In the genomic region with DNA sequence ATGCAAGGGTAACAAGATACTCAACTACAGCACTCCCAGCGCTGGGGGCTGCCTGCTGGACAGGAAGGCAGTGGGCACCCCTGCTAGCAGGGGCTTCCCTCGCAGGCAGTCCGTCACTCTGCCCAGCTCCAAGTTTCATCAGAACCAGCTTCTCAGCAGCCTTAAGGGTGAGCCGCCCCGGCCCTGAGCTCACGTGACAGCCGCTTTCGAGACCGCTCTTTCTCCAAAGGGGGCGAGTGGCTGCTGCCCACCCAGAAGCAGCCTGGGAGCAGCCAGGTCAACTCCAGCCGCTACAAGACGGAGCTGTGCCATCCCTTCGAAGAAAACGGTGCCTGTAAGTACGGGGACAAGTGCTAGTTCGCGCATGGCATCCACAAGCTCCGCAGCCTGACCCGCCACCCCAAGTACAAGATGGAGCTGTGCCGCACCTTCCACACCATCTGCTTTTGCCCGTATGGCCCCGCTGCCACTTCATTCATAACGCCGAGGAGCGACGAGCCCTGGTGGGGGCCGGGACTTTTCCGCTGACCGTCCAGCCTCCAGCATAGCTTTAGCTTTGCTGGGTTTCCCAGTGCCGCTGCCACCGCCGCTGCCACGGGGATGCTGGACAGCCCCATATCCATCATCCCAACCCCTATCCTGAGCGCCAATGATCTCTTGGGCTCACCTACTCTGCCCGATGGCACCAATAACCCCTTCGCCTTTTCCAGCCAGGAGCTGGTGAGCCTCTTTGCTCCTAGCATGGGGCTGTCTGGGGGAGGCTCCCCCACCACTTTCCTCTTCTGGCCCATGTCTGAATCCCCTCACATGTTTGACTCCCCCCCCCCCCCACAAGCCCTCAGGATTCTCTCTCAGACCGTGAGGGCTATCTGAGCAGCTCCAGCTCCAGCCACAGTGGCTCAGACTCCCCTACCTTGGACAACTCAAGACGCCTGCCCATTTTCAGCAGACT, we compare ENCODE assay signal across 8 mouse cellular contexts. TPM values are rescaled to one million over a fixed set of nuclear protein-coding genes. Genes with fewer than 3 reads are reported as not detected.
DNase-seq lines count a peak whose midpoint lies in the region; ATAC-seq lines count a peak whose summit lies in the region.

No protein-coding gene starts in this region.

- ATAC-seq in forebrain, embryonic 16.5 days: peak; percentile 62
- ATAC-seq in intestine, embryonic 15.5 days: peak; percentile 72
- peak; percentile 27 for ATAC-seq in megakaryocyte progenitor cell, adult 5-6 weeks (replicated peaks; ENCODE audit: poor library complexity)
- peak; percentile 75 for ATAC-seq in stomach, embryonic 16.5 days (ENCODE audit: insufficient read depth, low FRiP score)

- H3K4me1 ChIP-seq in forebrain, embryonic 16.5 days (replicated peaks; ENCODE audit: control insufficient read depth, insufficient read depth, low read length): no peaks in the 10 kb centered on the region
- no peaks in the 10 kb centered on the region for H3K4me1 ChIP-seq in intestine, embryonic 15.5 days (replicated peaks)
- H3K4me1 ChIP-seq in stomach, embryonic 16.5 days (ENCODE audit: control insufficient read depth, insufficient read depth, low read length): no peaks in the 10 kb centered on the region

- H3K9ac ChIP-seq in forebrain, embryonic 16.5 days (replicated peaks; ENCODE audit: low read depth, low read length): peak overlapping the region; percentile 48
- peak overlapping the region; percentile 30 for H3K9ac ChIP-seq in intestine, embryonic 15.5 days
- H3K9ac ChIP-seq in stomach, embryonic 16.5 days (ENCODE audit: low read length): peak overlapping the region; percentile 54

- 25% methylated on average over 37 of the region's 38 CpGs for WGBS in forebrain, embryonic 16.5 days
- 25% methylated on average over 38 of the region's 38 CpGs for WGBS in intestine, embryonic 15.5 days
- 17% methylated on average over 38 of the region's 38 CpGs for WGBS in stomach, embryonic 16.5 days

- H3K27ac ChIP-seq in forebrain, embryonic 16.5 days (ENCODE audit: low read length): no peak overlapping the region
- 0 out of 2 replicates have a peak overlapping the region, but pooled peaks have one; percentile 27 for H3K27ac ChIP-seq in intestine, embryonic 15.5 days
- peak overlapping the region; percentile 42 for H3K27ac ChIP-seq in stomach, embryonic 16.5 days (ENCODE audit: low read length)

- no peaks in the 10 kb centered on the region for H3K27me3 ChIP-seq in forebrain, embryonic 16.5 days (replicated peaks; ENCODE audit: control insufficient read depth, insufficient read depth, low read length)
- no peaks in the 10 kb centered on the region for H3K27me3 ChIP-seq in intestine, embryonic 15.5 days (replicated peaks)
- H3K27me3 ChIP-seq in stomach, embryonic 16.5 days (ENCODE audit: control insufficient read depth, insufficient read depth, low read length): no peaks in the 10 kb centered on the region

- peak overlapping the region; percentile 47 for H3K4me3 ChIP-seq in forebrain, embryonic 16.5 days (replicated peaks; ENCODE audit: low read length)
- H3K4me3 ChIP-seq in intestine, embryonic 15.5 days (replicated peaks): peak overlapping the region; percentile 42
- peak overlapping the region; percentile 50 for H3K4me3 ChIP-seq in stomach, embryonic 16.5 days (replicated peaks; ENCODE audit: low read length)

- H3K36me3 ChIP-seq in forebrain, embryonic 16.5 days (ENCODE audit: control insufficient read depth, insufficient read depth): no peaks in the 10 kb centered on the region
- no peaks in the 10 kb centered on the region for H3K36me3 ChIP-seq in intestine, embryonic 15.5 days
- H3K36me3 ChIP-seq in stomach, embryonic 16.5 days (ENCODE audit: control insufficient read depth, insufficient read depth, low read length): no peaks in the 10 kb centered on the region

- 0 out of 2 replicates have a peak, but pooled peaks cover 2% of the 10 kb centered on the region for H3K9me3 ChIP-seq in forebrain, embryonic 16.5 days (ENCODE audit: control insufficient read depth, low read length)
- H3K9me3 ChIP-seq in intestine, embryonic 15.5 days: no peaks in the 10 kb centered on the region
- no peaks in the 10 kb centered on the region for H3K9me3 ChIP-seq in stomach, embryonic 16.5 days (replicated peaks; ENCODE audit: control insufficient read depth, low read length)

- H3K4me2 ChIP-seq in forebrain, embryonic 16.5 days (ENCODE audit: low read length): peak overlapping the region; percentile 67
- peak overlapping the region; percentile 80 for H3K4me2 ChIP-seq in intestine, embryonic 15.5 days (replicated peaks)
- peak overlapping the region; percentile 65 for H3K4me2 ChIP-seq in stomach, embryonic 16.5 days (ENCODE audit: low read depth, low read length)

- peak; percentile 87 for DNase-seq in heart, adult 11 months
- no peak for DNase-seq in heart, adult 8-10 months (ENCODE audit: low spot score)
- peak; percentile 4 for DNase-seq in cerebellum, adult 11 months
- no peak for DNase-seq in right cerebral cortex, postnatal 14 days

RNA-seq across cellular contexts. Expression of gene Zbtb33, which starts 8.7 kb away (rescaled TPM):
- total RNA-seq in heart, adult 8-10 months (2022): 10 to 100 TPM in 2 of 4 experiments, 1 to 10 TPM in 2; 8.6 to 10.7 (median 10.1) TPM
- polyA plus RNA-seq in forebrain, embryonic 16.5 days (2015; fragmentation: Nextera tagmentation; extraction: Ambion mirVana): 4.6 and 6.1 TPM in 2 replicates
- 3.6 and 3.8 TPM in 2 replicates for polyA plus RNA-seq in intestine, embryonic 15.5 days (2015; fragmentation: Nextera tagmentation; extraction: Ambion mirVana)
- 27.1 and 31.2 TPM in 2 replicates for total RNA-seq in megakaryocyte progenitor cell, adult 5-6 weeks (2015)
- 17.4 and 21.7 TPM in 2 replicates for total RNA-seq in megakaryocyte progenitor cell, adult 5-6 weeks (2017)
- 2.8 and 2.9 TPM in 2 replicates for polyA plus RNA-seq in stomach, embryonic 16.5 days (2015; fragmentation: Nextera tagmentation; extraction: Ambion mirVana)

RNA-seq across cellular contexts. Expression of gene Rhox13, which starts 59.9 kb away (rescaled TPM):
- total RNA-seq in heart, adult 8-10 months (2022): not detected
- polyA plus RNA-seq in forebrain, embryonic 16.5 days (2015; fragmentation: Nextera tagmentation; extraction: Ambion mirVana): not detected in 2 replicates
- polyA plus RNA-seq in intestine, embryonic 15.5 days (2015; fragmentation: Nextera tagmentation; extraction: Ambion mirVana): not detected in 2 replicates
- not detected in 2 replicates for total RNA-seq in megakaryocyte progenitor cell, adult 5-6 weeks (2015)
- total RNA-seq in megakaryocyte progenitor cell, adult 5-6 weeks (2017): not detected in 2 replicates
- polyA plus RNA-seq in stomach, embryonic 16.5 days (2015; fragmentation: Nextera tagmentation; extraction: Ambion mirVana): not detected in 2 replicates

Comparison
In these comparisons a context has a peak if more than half of its experiments do, and no peak if none do; other contexts are left out.
1. DNase-seq: peak in heart, adult 11 months (single experiment) and cerebellum, adult 11 months (single experiment); none in heart, adult 8-10 months (single experiment) and right cerebral cortex, postnatal 14 days (single experiment).
2. Peak in every context shown above with its lines, with median percentiles within 50 percentile points of each other: ATAC-seq, H3K4me2 ChIP-seq, H3K4me3 ChIP-seq and H3K9ac ChIP-seq.